Mouse (Mus musculus) hindbrain, embryonic 16.5 days (tissue): ENCODE measurements around the gene Ankdd1b. TPM values are rescaled to one million over a fixed set of nuclear protein-coding genes. Genes with fewer than 3 reads are reported as not detected.

Experiments used
- ATAC-seq: fragments of 200-750 bp; cut with Nextera tagmentation; 2 replicates; pipeline ENCODE4 v1.8.0; 2017; ENCODE audit warnings: moderate TSS enrichment, moderate library complexity
- H3K27ac ChIP-seq: fragments of 300-500 bp; sonication (generic); 2 replicates; pipeline ENCODE4 v1.5.1; 2014; ENCODE audit warnings: low read depth, mild to moderate bottlenecking, control low read depth, low read length, moderate library complexity
- H3K27me3 ChIP-seq: fragments of 300-500 bp; sonication (generic); replicated peaks from 2 replicates; pipeline ENCODE4 v1.6.1; 2014; ENCODE audit warnings: low read length; ENCODE audit not compliant: control insufficient read depth, insufficient read depth
- H3K36me3 ChIP-seq: fragments of 300-500 bp; sonication (generic); 2 replicates; pipeline ENCODE4 v1.6.1; 2014; ENCODE audit warnings: mild to moderate bottlenecking, low read length, moderate library complexity, mixed read lengths; ENCODE audit not compliant: control insufficient read depth, insufficient read depth
- H3K4me1 ChIP-seq: fragments of 300-500 bp; sonication (generic); 2 replicates; pipeline ENCODE4 v1.6.1; 2014; ENCODE audit warnings: low read depth, low read length; ENCODE audit not compliant: control insufficient read depth, insufficient read depth
- H3K4me2 ChIP-seq: fragments of 300-500 bp; sonication (generic); 2 replicates; pipeline ENCODE4 v1.6.1; 2014; ENCODE audit warnings: mild to moderate bottlenecking, low read length, control low read depth, moderate library complexity
- H3K4me3 ChIP-seq: fragments of 300-500 bp; sonication (generic); 2 replicates; pipeline ENCODE4 v1.5.1; 2014; ENCODE audit warnings: mild to moderate bottlenecking, low read length, control low read depth, moderate library complexity
- H3K9ac ChIP-seq: fragments of 300-500 bp; sonication (generic); 2 replicates; pipeline ENCODE4 v1.6.1; 2014; ENCODE audit warnings: low read depth, mild to moderate bottlenecking, control low read depth, low read length, moderate library complexity
- H3K9me3 ChIP-seq: fragments of 300-500 bp; sonication (generic); 2 replicates; pipeline ENCODE4 v1.6.1; 2014; ENCODE audit warnings: mild to moderate bottlenecking, low read length, moderate library complexity; ENCODE audit not compliant: control insufficient read depth
- WGBS: fragments of 180-500 bp; shearing (Covaris S2); extraction: QIAGEN DNeasy Blood & Tissue Kit; methylation state at CpG from one replicate; pipeline ENCODE4 v1.1.7; 2014; 5-methylcytosine and 5-hydroxymethylcytosine counted together
- polyA plus RNA-seq: library from polyadenylated mRNA; unstranded; fragments of >200 nt; fragmentation: Nextera tagmentation; extraction: Ambion mirVana; gene quantifications from 2 replicates; pipeline ENCODE4 v1.2.1, GENCODE M21; 2015

The Ankdd1b gene
- polyA plus RNA-seq, 1 experiment from 2014 or later, result 0.55 TPM

- Histone ChIP-seq H3K9me3 (no peaks in the 10 kb centered on the region), H3K27me3 (no peaks in the 10 kb centered on the region), H3K36me3 (no peaks in the 10 kb centered on the region), H3K4me1 (no peaks in the 10 kb centered on the region), H3K27ac (no peak overlapping the region), H3K4me3 (no peak overlapping the region), H3K4me2 (no peak overlapping the region), H3K9ac (no peak overlapping the region)
- no peak for ATAC-seq
- 58% methylated on average over 5 of the region's 5 CpGs for WGBS
Observed at GRCm38 (mm10) chr13:96465315-96465714, 5.7 kb downstream of the Ankdd1b start.

- Histone ChIP-seq H3K4me3 (no peak overlapping the region), H3K4me1 (no peaks in the 10 kb centered on the region), H3K36me3 (no peaks in the 10 kb centered on the region), H3K9me3 (no peaks in the 10 kb centered on the region), H3K4me2 (no peak overlapping the region), H3K27me3 (no peaks in the 10 kb centered on the region), H3K9ac (no peak overlapping the region), H3K27ac (no peak overlapping the region)
- ATAC-seq, result no peak
- WGBS, result 69% methylated on average over 1 of the region's 1 CpGs
Observed at GRCm38 (mm10) chr13:96462644-96463043, 8.4 kb downstream of the Ankdd1b start.

GRCm38 (mm10) chr13:96458606-96459005 is 12.4 kb downstream of the Ankdd1b start:
- no peak for ATAC-seq
- no peak overlapping the region for H3K27ac ChIP-seq
- H3K4me2 ChIP-seq, result no peak overlapping the region
- H3K36me3 ChIP-seq, result no peaks in the 10 kb centered on the region
- no peaks in the 10 kb centered on the region for H3K9me3 ChIP-seq
- WGBS, result 80% methylated on average over 4 of the region's 4 CpGs
- H3K4me3 ChIP-seq, result no peak overlapping the region
- H3K9ac ChIP-seq, result no peak overlapping the region
- no peaks in the 10 kb centered on the region for H3K4me1 ChIP-seq
- no peaks in the 10 kb centered on the region for H3K27me3 ChIP-seq

GRCm38 (mm10) chr13:96458018-96458417 is 13.0 kb downstream of the Ankdd1b start:
- WGBS, result 77% methylated on average over 5 of the region's 5 CpGs
- H3K27me3 ChIP-seq, result no peaks in the 10 kb centered on the region
- no peaks in the 10 kb centered on the region for H3K36me3 ChIP-seq
- no peak overlapping the region for H3K4me2 ChIP-seq
- no peak overlapping the region for H3K27ac ChIP-seq
- no peaks in the 10 kb centered on the region for H3K9me3 ChIP-seq
- H3K4me1 ChIP-seq, result no peaks in the 10 kb centered on the region
- peak; percentile 52 for ATAC-seq
- no peak overlapping the region for H3K4me3 ChIP-seq
- H3K9ac ChIP-seq, result no peak overlapping the region

- no peak overlapping the region for H3K9ac ChIP-seq
- WGBS, result 95% methylated on average over 5 of the region's 5 CpGs
- no peaks in the 10 kb centered on the region for H3K27me3 ChIP-seq
- H3K4me2 ChIP-seq, result no peak overlapping the region
- H3K9me3 ChIP-seq, result no peaks in the 10 kb centered on the region
- no peaks in the 10 kb centered on the region for H3K36me3 ChIP-seq
- no peak overlapping the region for H3K27ac ChIP-seq
- no peaks in the 10 kb centered on the region for H3K4me1 ChIP-seq
- no peak for ATAC-seq
- H3K4me3 ChIP-seq, result no peak overlapping the region
Observed at GRCm38 (mm10) chr13:96457566-96457965, 13.4 kb downstream of the Ankdd1b start.

- H3K4me3 ChIP-seq, result no peak overlapping the region
- H3K9me3 ChIP-seq, result no peaks in the 10 kb centered on the region
- H3K27me3 ChIP-seq, result no peaks in the 10 kb centered on the region
- H3K27ac ChIP-seq, result no peak overlapping the region
- H3K9ac ChIP-seq, result no peak overlapping the region
- ATAC-seq, result no peak
- no peak overlapping the region for H3K4me2 ChIP-seq
- H3K36me3 ChIP-seq, result no peaks in the 10 kb centered on the region
- 73% methylated on average over 3 of the region's 3 CpGs for whole genome bisulfite sequencing
- no peaks in the 10 kb centered on the region for H3K4me1 ChIP-seq
Observed at GRCm38 (mm10) chr13:96454288-96454687, 16.7 kb downstream of the Ankdd1b start.

- H3K4me2 ChIP-seq, result no peak overlapping the region
- ATAC-seq, result no peak
- no peaks in the 10 kb centered on the region for H3K4me1 ChIP-seq
- 92% methylated on average over 3 of the region's 3 CpGs for WGBS
- H3K9me3 ChIP-seq, result no peaks in the 10 kb centered on the region
- no peak overlapping the region for H3K9ac ChIP-seq
- no peak overlapping the region for H3K4me3 ChIP-seq
- no peaks in the 10 kb centered on the region for H3K36me3 ChIP-seq
- H3K27ac ChIP-seq, result no peak overlapping the region
- no peaks in the 10 kb centered on the region for H3K27me3 ChIP-seq
Observed at GRCm38 (mm10) chr13:96452621-96453020, 18.4 kb downstream of the Ankdd1b start.

GRCm38 (mm10) chr13:96451386-96452140 is 19.4 kb downstream of the Ankdd1b start:
- Histone ChIP-seq H3K36me3 (no peaks in the 10 kb centered on the region), H3K4me3 (no peak overlapping the region), H3K4me2 (no peak overlapping the region), H3K9me3 (no peaks in the 10 kb centered on the region), H3K27ac (no peak overlapping the region), H3K27me3 (no peaks in the 10 kb centered on the region), H3K9ac (no peak overlapping the region), H3K4me1 (no peaks in the 10 kb centered on the region)
- no peak for ATAC-seq
- WGBS, result 93% methylated on average over 11 of the region's 11 CpGs

- Histone ChIP-seq H3K9ac (no peak overlapping the region), H3K27me3 (no peaks in the 10 kb centered on the region), H3K4me2 (no peak overlapping the region), H3K4me1 (no peaks in the 10 kb centered on the region), H3K27ac (no peak overlapping the region), H3K4me3 (no peak overlapping the region), H3K9me3 (no peaks in the 10 kb centered on the region), H3K36me3 (no peaks in the 10 kb centered on the region)
- no peak for ATAC-seq
- WGBS, result 91% methylated on average over 7 of the region's 7 CpGs
Observed at GRCm38 (mm10) chr13:96450869-96451268, 20.1 kb downstream of the Ankdd1b start.
